Mouse (Mus musculus): Measurements from ENCODE around the gene Gm3115.
"Not testable (repeated sequence)": the region's sequence is repeated elsewhere in the genome, so short reads cannot be mapped to it uniquely, and the experiment has no call there.

The Gm3115 gene

GRCm38 (mm10) chr14:4083820-4084219 is at the start of gene Gm3115:
TSS of gene Gm3115 (plus strand) at chr14:4084120.
- DNase-seq (ENCODE audit: extremely low read depth, low read depth) = not testable (repeated sequence)

- DNase-seq (ENCODE audit: extremely low read depth, low read depth) = not testable (repeated sequence)
These were observed 26.5 kb downstream of the Gm3115 start, which contains the start of gene Gm8108 for GRCm38 (mm10) chr14:4110426-4110825. TSS of gene Gm8108 (plus strand) at chr14:4110526.

GRCm38 (mm10) chr14:4141646-4142045 is 57.7 kb downstream of the Gm3115 start:
- not testable (repeated sequence) for DNase-seq (ENCODE audit: extremely low read depth, low read depth)

Measured in MEL-GATA-1-ER (cell line).